Mouse (Mus musculus) mesoderm, embryonic 11.5 days (tissue): ENCODE results near the gene Igbp1.

Source experiments
- DNase-seq: peaks from one replicate; pipeline ENCODE4 v3.0.0-alpha.2; 2012; ENCODE audit warnings: low read depth, low spot score

The Igbp1 gene

DNA sequence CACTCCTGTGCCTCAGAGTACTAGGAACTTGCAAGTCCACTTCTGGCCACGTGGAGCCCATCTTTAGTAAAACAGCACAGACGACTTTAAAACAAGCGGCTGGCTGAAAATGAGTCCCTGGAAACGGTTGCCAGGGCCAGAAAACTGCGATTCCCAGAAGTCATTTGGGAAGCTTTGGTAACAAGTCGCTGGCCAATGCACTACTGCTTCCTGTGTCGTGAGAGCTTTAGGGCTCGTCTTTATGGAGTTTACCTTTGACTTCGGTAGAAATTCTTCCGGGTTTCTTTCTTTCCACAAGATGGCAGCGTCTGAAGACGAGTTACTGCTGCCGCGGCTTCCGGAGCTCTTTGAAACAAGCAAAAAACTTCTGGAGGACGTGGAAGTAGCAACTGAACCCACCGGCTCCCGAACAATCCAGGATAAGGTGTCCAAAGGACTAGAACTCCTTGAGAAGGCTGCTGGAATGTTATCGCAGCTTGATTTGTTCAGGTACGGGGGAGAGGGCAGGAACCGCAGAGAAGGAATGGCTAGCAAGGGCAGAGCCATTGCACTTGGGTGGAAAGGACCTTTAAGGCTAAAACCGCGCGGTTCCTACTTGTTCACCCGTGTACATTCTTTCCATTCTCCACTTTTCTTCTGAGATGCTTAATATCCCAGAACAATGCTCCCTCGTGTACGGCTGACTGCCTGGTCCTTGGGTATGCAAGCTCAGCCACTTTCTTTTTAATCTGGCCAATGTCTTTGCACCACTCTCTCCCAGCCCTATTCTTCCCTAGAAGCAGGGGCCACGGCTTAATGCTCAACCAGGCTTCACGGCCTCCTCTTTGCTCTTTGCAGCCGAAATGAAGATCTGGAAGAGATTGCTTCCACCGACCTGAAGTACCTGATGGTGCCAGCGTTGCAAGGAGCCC, at the start of gene Igbp1:
Gene Igbp1, plus strand, starts transcription at position 224 of the 911 bp plus-strand sequence.
- DNase-seq = peak; percentile 90

DNA sequence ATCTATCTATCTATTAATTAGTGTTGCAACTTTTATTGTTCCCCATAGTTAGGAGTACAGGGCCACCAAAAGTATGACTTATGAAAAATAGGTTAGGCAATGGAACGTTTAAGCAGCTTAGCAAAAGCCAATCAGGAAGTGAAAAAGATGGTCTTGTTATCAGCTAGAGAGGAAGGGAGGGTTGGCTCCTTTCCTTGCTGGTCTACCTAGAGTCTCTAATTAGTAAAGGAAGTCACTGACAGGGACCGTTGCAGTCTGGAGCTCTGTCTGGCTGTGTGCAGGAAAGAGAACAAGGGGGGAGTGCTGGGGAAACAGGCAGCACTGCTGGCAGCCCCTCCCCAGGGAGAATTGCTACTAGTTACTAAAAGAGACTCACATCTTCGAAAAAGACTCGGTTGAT, 26.0 kb upstream of the Igbp1 start:
- no peak for DNase-seq

DNA sequence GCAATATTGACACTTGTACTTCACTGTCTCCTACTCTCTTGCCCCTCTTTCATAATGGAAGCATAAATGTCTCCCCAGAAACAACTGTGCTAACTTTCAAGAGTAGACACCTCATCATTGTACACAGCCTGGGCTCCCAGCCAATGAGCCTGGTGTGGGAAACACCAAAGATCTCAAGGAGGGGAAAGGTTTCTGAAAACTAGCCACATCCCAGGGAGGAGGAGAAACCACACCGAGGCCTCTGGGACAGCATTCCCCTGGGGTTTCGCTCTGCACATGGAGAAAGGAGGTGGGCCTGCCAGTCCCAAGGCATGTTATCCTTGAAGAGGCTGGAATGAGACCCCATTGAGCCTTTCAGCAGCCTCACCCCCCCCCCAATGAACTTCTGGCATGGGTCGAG, 24.0 kb upstream of the Igbp1 start:
- no peak for DNase-seq

DNA sequence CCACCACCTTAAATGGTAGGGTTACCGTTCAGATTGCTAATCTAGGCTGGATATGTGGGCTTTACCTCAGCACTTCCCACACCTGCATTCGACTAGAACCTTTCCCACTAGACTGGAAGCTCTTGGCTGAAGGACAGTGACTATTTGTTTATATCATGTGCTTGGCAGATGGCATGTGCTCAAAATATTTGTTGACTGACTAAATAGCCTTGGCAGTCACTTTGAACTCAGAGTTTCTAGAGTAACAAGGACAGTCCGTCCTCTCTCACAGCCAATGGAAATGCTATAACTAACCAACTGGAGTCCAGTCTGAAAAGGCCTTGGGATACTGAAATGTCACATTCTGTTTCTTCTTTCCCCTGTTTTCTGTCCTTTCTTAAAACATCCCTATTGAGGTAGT, 22.6 kb upstream of the Igbp1 start:
- DNase-seq = no peak

DNA sequence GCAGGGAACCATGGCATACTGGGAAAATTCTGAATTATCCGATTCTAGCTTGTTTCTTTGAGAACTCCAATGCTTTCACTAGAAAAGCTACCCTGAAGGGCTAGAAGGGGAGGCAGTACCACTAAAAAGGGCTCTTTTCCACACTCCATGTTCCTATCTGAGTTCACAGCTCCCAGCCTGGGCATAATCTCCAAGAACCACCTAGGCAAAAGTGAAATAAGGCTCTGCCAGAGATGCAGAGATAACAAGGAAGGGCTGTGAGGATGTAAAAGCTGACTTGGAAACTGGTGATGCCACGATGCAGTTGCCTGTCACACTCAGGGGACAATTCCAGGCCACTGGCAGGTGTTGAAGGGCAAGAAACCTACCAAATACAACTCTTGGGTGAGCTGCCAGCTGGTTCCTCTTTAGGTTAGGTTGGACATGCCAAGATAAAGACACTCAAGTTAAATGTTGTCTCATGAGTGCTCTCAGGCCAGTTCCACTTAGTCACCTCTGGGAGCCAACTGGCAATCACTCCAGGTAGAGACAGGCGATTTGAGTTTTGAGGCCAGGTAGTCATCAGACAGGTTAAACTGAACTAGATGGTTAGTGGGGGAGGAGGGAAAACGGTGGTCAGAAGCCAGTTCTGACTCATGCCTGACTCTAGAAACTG, 18.4 kb upstream of the Igbp1 start:
- no peak for DNase-seq

DNA sequence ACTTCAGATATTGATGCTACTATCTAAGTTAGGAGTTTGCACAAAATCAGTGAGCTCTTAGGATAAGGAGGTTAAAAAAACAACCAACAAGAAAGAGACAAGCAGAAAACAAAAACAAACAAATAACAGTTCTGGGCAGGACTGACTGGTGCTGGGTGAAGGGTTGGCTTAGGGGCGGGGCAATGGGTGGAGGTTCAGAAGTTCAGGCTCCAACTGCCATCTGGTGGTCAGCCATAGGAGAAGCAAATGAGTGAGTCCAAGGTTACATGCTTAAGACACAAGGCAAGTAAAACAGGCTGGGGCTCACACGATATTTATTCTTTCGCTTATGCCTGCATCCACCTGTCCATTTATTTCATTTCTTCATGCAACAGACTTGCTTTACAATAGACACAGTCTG, 13.8 kb upstream of the Igbp1 start:
- DNase-seq = peak; percentile 62

DNA sequence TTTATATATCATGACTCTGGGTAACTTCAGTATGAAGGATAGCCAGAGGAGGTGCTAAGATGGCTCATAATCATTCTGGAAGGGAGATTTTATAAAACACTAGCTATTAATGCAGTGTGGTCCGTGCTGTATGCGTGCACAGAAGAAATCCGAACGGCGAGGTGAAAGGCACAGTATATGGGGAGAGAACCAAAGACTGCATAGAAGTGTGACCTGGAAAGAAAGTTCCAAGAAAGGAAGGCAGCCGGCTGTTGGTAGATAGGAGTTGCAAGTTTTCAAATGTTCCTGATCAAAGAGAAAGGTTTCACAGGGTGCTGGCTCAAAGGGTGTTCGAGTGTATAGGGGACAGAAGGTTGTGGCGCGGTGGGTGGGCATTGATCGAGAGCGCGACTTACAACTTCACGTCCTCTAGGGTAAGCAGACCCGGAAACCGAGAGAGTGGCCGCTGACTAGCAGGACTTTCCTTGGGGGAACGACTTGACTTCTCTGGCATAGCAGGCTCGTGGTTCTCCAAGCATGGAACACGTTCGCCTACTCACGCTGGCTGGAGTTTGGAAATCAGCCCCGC, 507 bp upstream of the Igbp1 start:
- no peak for DNase-seq

DNA sequence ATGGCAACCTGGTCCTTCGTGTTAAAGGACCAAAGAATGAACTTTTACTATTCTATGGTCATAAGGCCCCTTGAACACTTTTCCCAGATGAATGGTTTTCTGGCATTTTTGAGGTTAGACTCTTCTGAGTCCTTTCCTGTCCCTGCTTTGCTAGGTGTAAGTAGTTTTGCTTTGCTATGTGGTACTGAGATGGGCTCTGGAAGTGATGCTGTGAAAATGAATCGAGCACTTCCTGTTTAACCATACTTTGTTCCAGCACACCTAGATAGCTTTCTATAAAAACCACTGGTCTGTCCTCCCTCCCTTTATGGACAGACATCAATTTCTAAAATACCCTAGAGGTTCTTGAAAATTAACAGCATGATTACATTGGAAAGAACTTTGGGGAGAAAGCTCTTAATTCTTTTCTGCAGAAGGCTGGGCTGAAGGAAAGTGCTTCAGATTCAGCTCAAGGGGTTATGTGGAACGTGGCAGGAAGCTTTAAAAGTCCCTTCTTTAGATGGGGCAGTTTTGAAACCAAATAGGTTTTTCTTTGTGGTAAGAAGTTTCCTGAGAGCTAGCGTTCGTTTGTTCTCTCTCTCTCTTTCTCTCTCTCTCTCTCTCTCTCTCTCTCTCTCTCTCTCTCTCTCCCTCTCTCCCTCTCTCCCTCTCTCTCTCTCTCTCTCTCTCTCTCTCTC, 10.2 kb downstream of the Igbp1 start:
- no peak for DNase-seq

DNA sequence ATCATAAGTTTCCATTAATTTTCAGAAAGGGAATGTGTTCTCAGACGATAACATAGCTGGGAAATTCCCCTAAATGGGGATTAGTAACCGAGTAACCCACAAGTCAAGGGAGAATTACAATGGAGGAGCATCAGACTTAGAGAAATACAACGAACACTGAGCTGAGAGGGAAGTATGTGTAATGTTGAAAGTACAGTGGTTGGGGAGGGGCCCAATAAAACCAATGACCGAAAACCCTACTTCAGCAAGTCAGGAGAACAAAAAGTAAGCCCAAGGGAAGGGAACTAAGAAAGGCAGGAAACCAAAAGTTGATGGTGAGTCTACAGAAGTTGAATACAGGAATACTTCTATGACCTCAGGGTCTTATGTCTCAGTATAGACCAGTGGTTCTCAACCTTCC, 14.1 kb downstream of the Igbp1 start:
- no peak for DNase-seq

DNA sequence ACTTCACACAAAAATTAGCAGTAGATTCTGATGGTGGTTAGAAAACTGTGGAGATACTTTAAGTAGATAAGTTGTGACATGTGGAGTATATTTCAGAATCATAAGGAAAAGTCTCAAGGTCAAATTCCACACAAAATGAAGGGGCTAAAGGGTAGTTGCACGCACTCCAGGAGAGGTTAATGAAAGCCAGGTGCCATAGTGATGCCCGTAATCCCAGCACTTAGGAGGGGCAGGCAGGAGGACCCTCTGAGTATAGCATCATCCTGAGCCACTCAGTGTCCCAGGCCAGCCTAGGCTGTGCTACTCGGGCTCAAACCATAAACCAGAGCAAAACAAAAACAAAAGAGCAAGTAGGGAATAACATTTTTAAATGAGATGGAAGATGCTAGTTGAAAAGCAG, 15.8 kb downstream of the Igbp1 start:
- no peak for DNase-seq

DNA sequence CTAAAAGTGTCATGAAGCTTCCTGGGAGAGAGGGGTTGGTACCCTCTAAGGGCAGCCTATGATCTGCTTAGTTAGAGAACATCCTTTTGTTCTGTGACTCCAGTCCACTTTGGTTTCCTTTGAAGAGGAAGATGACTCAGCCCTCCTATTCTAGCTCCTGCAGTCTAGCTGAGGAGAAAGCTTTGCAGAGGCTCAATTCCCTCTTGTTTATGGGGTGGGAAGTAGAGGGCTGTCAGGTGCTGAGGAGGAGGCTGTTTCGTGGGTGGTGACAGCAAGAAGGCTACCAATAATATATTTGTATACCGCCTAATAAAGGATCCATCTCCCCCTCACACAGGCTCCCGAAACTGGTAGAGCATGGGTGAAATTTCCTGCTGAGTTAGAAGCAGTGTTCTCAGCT, 22.6 kb downstream of the Igbp1 start:
- DNase-seq = no peak

DNA sequence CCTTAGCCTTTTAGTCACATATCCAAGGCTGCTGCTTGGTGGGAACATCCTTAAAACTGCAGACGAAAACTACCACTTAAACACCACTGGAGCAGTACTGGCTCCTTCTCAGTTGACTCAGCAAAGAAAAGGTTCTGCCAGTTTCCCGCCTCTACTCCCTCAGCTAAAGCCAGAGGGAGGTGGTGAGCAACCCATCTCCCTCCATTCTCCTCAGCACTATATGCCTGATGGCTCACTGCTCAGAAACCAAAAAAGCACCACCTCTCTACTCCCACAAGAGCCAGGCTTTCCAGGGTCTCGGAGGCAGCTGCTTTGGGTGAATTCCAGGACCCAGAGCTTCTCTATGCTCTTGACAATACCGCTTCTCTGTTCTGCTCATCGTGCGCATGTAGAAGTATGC, 23.5 kb downstream of the Igbp1 start:
- DNase-seq = no peak

DNA sequence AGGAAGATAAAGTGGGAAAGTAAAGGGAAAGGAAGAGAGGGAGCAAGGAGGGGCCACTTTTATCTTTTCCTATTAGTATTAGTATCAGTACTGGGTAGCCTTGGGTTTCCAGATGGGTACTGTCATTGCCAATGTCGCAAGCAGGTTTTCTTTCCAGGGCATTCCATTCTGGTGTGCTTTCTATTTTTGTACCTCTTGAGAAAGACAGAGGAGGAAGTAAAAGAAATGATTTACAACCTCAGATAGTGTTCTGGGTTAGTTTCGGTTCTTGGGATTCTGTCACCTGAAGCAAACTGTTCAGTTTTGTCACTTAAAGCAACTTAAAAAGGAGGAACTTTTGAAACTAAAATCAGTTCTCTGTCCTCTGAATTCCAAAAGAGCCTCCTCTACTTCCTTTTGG, 24.4 kb downstream of the Igbp1 start:
- no peak for DNase-seq

DNA sequence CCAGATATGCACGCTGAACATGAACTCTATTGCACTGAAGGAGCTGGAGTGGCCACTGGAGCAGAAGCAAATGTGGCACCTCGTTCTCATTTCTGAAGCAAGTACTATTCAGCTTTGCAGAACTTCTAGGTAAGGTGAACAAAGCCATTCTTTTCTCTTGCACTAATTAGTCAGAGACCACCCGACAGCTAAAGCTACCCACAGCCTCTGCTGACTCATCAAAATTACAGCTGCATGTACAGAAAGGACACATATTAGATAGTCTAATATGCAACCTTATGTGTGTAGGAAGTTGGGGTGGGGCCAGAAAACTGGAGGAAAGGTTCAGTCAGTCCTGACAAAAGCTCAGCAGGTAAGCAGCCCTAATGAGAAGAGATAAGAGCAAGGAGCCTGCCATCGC, 30.4 kb downstream of the Igbp1 start, which contains the start of gene Dgat2l6:
Gene Dgat2l6, plus strand, starts transcription at position 368 of the 400 bp plus-strand sequence.
- no peak for DNase-seq

DNA sequence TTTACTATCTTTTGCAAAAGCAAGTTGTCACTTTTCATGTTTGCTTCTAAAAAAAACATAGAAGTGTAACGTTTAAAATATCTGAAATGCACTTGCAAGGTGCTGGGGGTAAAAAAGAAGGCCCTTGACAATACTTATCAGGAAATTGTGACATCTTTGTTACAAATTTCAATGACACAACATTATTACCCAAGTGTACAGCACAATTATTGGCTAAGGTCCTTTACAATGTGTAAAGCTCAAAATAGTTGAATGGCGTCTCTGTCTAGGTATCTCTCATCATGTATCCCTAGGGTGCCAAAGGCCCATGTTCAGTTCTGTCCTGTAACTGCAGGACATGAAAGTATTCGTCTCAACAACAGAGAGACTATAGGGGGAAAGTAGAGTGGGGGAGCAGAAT, 61.9 kb downstream of the Igbp1 start:
- DNase-seq = no peak

DNA sequence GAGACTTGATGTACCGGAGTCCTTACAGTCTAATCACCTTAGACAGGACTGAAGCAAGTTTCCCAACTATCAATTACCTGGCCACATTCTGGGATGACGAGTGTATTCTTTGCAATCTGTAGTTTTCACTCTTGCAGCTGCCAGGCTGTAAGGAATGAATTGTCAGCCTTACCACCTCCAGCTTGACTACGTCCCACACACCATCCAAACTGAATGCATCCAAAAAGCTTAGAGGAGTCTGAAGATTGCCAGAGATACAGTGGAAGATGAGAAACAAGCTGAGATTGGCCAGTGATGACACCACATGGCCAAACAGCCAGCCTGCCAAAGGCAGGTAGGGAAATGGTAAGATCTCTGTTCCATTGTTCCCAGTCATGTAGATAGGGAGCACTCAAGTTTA, 71.6 kb downstream of the Igbp1 start:
- no peak for DNase-seq
